Mouse (Mus musculus): Measurements from ENCODE around the gene Gm10697. TPM values are rescaled to one million over a fixed set of nuclear protein-coding genes. Genes with fewer than 3 reads are reported as not detected.

The Gm10697 gene
- polyA plus RNA-seq (2014; fragmentation: Illumina TruSeq; extraction: RNeasy Lipid Tissue Mini Kit (QIAGEN cat#74804); ENCODE audit: low read depth, low replicate concordance) = not detected

GRCm38 (mm10) chr3:94072544-94072943 is at the start of gene Gm10697:
TSS of gene Gm10697 (minus strand) at chr3:94072644.

GRCm38 (mm10) chr3:94054785-94055184 is 17.7 kb downstream of the Gm10697 start, which contains the start of gene Gm9125:
TSS of gene Gm9125 (minus strand) at chr3:94054885.

Other genes starting within 250 kb of the Gm10697 start
- not detected for gene Tdpoz3, start 246.6 kb downstream of the Gm10697 start, polyA plus RNA-seq (2014; fragmentation: Illumina TruSeq; extraction: RNeasy Lipid Tissue Mini Kit (QIAGEN cat#74804); ENCODE audit: low read depth, low replicate concordance)
- not detected for gene Gm9117, start 129.1 kb downstream of the Gm10697 start, polyA plus RNA-seq (2014; fragmentation: Illumina TruSeq; extraction: RNeasy Lipid Tissue Mini Kit (QIAGEN cat#74804); ENCODE audit: low read depth, low replicate concordance)
- not detected for gene Tdpoz5, start 111.3 kb downstream of the Gm10697 start, polyA plus RNA-seq (2014; fragmentation: Illumina TruSeq; extraction: RNeasy Lipid Tissue Mini Kit (QIAGEN cat#74804); ENCODE audit: low read depth, low replicate concordance)
- not detected for gene Gm9125, start 17.8 kb downstream of the Gm10697 start, polyA plus RNA-seq (2014; fragmentation: Illumina TruSeq; extraction: RNeasy Lipid Tissue Mini Kit (QIAGEN cat#74804); ENCODE audit: low read depth, low replicate concordance)
- gene Gm10696, start 105.5 kb upstream of the Gm10697 start, polyA plus RNA-seq (2014; fragmentation: Illumina TruSeq; extraction: RNeasy Lipid Tissue Mini Kit (QIAGEN cat#74804); ENCODE audit: low read depth, low replicate concordance) = not detected
- gene Gm5286, start 124.1 kb upstream of the Gm10697 start, polyA plus RNA-seq (2014; fragmentation: Illumina TruSeq; extraction: RNeasy Lipid Tissue Mini Kit (QIAGEN cat#74804); ENCODE audit: low read depth, low replicate concordance) = not detected
- gene Gm4778, start 191.4 kb upstream of the Gm10697 start, polyA plus RNA-seq (2014; fragmentation: Illumina TruSeq; extraction: RNeasy Lipid Tissue Mini Kit (QIAGEN cat#74804); ENCODE audit: low read depth, low replicate concordance) = not detected
- gene Them4, start 237.4 kb upstream of the Gm10697 start, polyA plus RNA-seq (2014; fragmentation: Illumina TruSeq; extraction: RNeasy Lipid Tissue Mini Kit (QIAGEN cat#74804); ENCODE audit: low read depth, low replicate concordance) = 36.2 TPM

Measured in liver, adult 10 weeks (tissue).